Mouse (Mus musculus) neural tube, embryonic 11.5 days (tissue): Measurements from ENCODE around the gene Wdr44. TPM values are rescaled to one million over a fixed set of nuclear protein-coding genes. Genes with fewer than 3 reads are reported as not detected.

Source experiments
- ATAC-seq: fragments of 200-750 bp; cut with Nextera tagmentation; 2 replicates; pipeline ENCODE4 v1.8.0; 2017; ENCODE audit warnings: moderate number of reproducible peaks, mild to moderate bottlenecking, moderate TSS enrichment, moderate library complexity; ENCODE audit not compliant: insufficient read depth, low FRiP score, low TSS enrichment
- DNase-seq: peaks from one replicate; pipeline ENCODE4 v3.0.0-alpha.2; 2015; ENCODE audit warnings: low spot score
- H3K27ac ChIP-seq: fragments of 300-500 bp; sonication (generic); 2 replicates; pipeline ENCODE4 v1.5.1; 2014; ENCODE audit warnings: low read depth, mild to moderate bottlenecking, low read length
- H3K27me3 ChIP-seq: fragments of 300-500 bp; sonication (generic); 2 replicates; pipeline ENCODE4 v1.6.1; 2014; ENCODE audit warnings: mild to moderate bottlenecking, low read length, mixed read lengths; ENCODE audit not compliant: control insufficient read depth, insufficient read depth
- H3K36me3 ChIP-seq: fragments of 300-500 bp; sonication (generic); 2 replicates; pipeline ENCODE4 v1.6.1; 2014; ENCODE audit warnings: mild to moderate bottlenecking, low read length, moderate library complexity, mixed read lengths; ENCODE audit not compliant: control insufficient read depth, insufficient read depth
- H3K4me1 ChIP-seq: fragments of 300-500 bp; sonication (generic); 2 replicates; pipeline ENCODE4 v1.6.1; 2014; ENCODE audit warnings: low read length, mixed read lengths; ENCODE audit not compliant: control insufficient read depth, insufficient read depth
- H3K4me2 ChIP-seq: fragments of 300-500 bp; sonication (generic); 2 replicates; pipeline ENCODE4 v1.6.1; 2014; ENCODE audit warnings: low read depth, mild to moderate bottlenecking, moderate library complexity
- H3K4me3 ChIP-seq: fragments of 300-500 bp; sonication (generic); 2 replicates; pipeline ENCODE4 v1.5.1; 2014; ENCODE audit warnings: low read depth, low read length
- H3K9ac ChIP-seq: fragments of 300-500 bp; sonication (generic); 2 replicates; pipeline ENCODE4 v1.6.1; 2014; ENCODE audit warnings: mild to moderate bottlenecking, low read length
- H3K9me3 ChIP-seq: fragments of 300-500 bp; sonication (generic); 2 replicates; pipeline ENCODE4 v1.6.1; 2016; ENCODE audit warnings: low read length; ENCODE audit not compliant: control insufficient read depth
- WGBS: fragments of 180-500 bp; shearing (Covaris S2); extraction: QIAGEN DNeasy Blood & Tissue Kit; methylation state at CpG from one replicate; pipeline ENCODE4 v1.1.7; 2014; 5-methylcytosine and 5-hydroxymethylcytosine counted together
- polyA plus RNA-seq: library from polyadenylated mRNA; unstranded; fragments of >200 nt; fragmentation: Nextera tagmentation; extraction: Ambion mirVana; gene quantifications from 2 replicates; pipeline ENCODE4 v1.2.1, GENCODE M21; 2014

Wdr44 gene
- polyA plus RNA-seq, result 8.7 and 9.3 TPM in 2 replicates

GRCm38 (mm10) chrX:23692722-23693442 is at the start of gene Wdr44:
Gene Wdr44, plus strand, starts transcription at chrX:23693051.
- peak within 1 kb of the TSS; percentile 76; the same call in 1 of the 2 replicates for H3K27ac ChIP-seq
- no peaks in the 10 kb centered on the region for H3K9me3 ChIP-seq
- peak; percentile 98 for ATAC-seq
- H3K4me1 ChIP-seq, result no peaks in the 10 kb centered on the region
- H3K36me3 ChIP-seq, result no peaks in the 10 kb centered on the region
- DNase-seq, result peak; percentile 91
- H3K9ac ChIP-seq, result peak within 1 kb of the TSS; percentile 56
- peak within 1 kb of the TSS; percentile 52 for H3K4me3 ChIP-seq
- peak within 1 kb of the TSS; percentile 43 for H3K4me2 ChIP-seq
- WGBS, result 9% methylated on average over 51 of the region's 51 CpGs
- no peaks in the 10 kb centered on the region for H3K27me3 ChIP-seq

GRCm38 (mm10) chrX:23648371-23648770 is 44.5 kb upstream of the Wdr44 start:
- ATAC-seq, result no peak

GRCm38 (mm10) chrX:23662216-23662615 is 30.6 kb upstream of the Wdr44 start:
- Histone ChIP-seq H3K4me1 (no peaks in the 10 kb centered on the region), H3K9me3 (no peaks in the 10 kb centered on the region), H3K4me2 (no peak overlapping the region), H3K36me3 (no peaks in the 10 kb centered on the region), H3K9ac (no peak overlapping the region), H3K4me3 (no peak overlapping the region), H3K27ac (no peak overlapping the region), H3K27me3 (no peaks in the 10 kb centered on the region)
- DNase-seq, result no peak
- WGBS, result 93% methylated on average over 1 of the region's 1 CpGs
- ATAC-seq, result no peak

More at GRCm38 (mm10) chrX:23648371-23648770, 44.5 kb upstream of the Wdr44 start:
- H3K27me3 ChIP-seq, result no peaks in the 10 kb centered on the region
- no peak overlapping the region for H3K4me3 ChIP-seq
- WGBS, result 82% methylated on average over 1 of the region's 1 CpGs
- no peak overlapping the region for H3K4me2 ChIP-seq
- H3K9me3 ChIP-seq, result no peaks in the 10 kb centered on the region
- H3K27ac ChIP-seq, result no peak overlapping the region
- DNase-seq, result no peak
- H3K9ac ChIP-seq, result no peak overlapping the region
- no peaks in the 10 kb centered on the region for H3K36me3 ChIP-seq
- no peaks in the 10 kb centered on the region for H3K4me1 ChIP-seq

DNA sequence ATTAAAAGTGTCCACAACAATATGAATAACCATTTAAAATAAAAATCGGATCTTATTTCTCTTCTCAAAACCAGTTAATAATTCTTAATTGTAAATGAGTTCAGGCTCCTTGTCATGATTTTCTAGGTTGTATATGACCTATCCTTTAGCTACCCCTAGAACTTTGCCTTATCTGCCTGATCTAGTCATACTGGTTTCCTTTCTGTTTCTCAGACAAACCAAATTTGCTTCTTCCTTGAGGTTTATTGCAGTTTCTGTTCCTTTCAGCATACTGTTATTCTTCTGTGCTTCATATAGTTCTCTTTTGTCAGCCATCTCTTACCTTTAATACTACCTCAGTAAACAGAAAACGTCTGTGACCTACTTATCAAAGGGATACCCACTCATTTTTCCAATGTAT is 19.7 kb upstream of the Wdr44 start:
- whole genome bisulfite sequencing, result 72% methylated on average over 2 of the region's 2 CpGs
- H3K27ac ChIP-seq, result no peak overlapping the region
- H3K4me2 ChIP-seq, result no peak overlapping the region
- H3K4me3 ChIP-seq, result no peak overlapping the region
- ATAC-seq, result no peak
- no peaks in the 10 kb centered on the region for H3K9me3 ChIP-seq
- no peaks in the 10 kb centered on the region for H3K27me3 ChIP-seq
- no peak for DNase-seq
- H3K36me3 ChIP-seq, result no peaks in the 10 kb centered on the region
- no peak overlapping the region for H3K9ac ChIP-seq
- H3K4me1 ChIP-seq, result no peaks in the 10 kb centered on the region

DNA sequence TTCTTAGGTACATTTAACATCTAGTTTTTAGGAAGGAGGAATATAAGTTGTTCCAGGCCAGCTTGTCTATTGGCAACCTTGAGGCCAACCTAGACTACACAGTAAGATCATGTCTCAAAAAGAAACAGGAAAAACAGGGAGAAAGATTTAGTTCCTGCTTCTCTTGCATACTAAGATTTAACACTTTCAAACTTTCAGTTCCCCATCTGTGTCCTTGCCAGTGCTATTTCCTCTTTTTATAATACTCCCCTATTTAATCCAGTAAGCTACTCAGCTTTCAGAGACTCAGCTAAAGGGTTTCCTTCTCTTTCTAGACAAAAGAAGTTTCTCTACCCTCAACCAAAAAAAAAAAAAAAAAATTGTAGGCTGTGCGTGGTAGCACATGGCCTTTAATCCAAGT is 17.4 kb upstream of the Wdr44 start:
- no peaks in the 10 kb centered on the region for H3K4me1 ChIP-seq
- DNase-seq (no peak), ATAC-seq (no peak)
- H3K4me3 ChIP-seq, result no peak overlapping the region
- H3K4me2 ChIP-seq, result no peak overlapping the region
- 67% methylated on average over 1 of the region's 1 CpGs for WGBS
- no peaks in the 10 kb centered on the region for H3K27me3 ChIP-seq
- no peaks in the 10 kb centered on the region for H3K9me3 ChIP-seq
- no peak overlapping the region for H3K9ac ChIP-seq
- no peak overlapping the region for H3K27ac ChIP-seq
- H3K36me3 ChIP-seq, result no peaks in the 10 kb centered on the region

GRCm38 (mm10) chrX:23676583-23676982 is 16.3 kb upstream of the Wdr44 start:
- no peak overlapping the region for H3K27ac ChIP-seq
- H3K9me3 ChIP-seq, result no peaks in the 10 kb centered on the region
- no peaks in the 10 kb centered on the region for H3K36me3 ChIP-seq
- no peaks in the 10 kb centered on the region for H3K27me3 ChIP-seq
- ATAC-seq (no peak), DNase-seq (no peak)
- no peak overlapping the region for H3K4me3 ChIP-seq
- no peak overlapping the region for H3K9ac ChIP-seq
- 72% methylated on average over 2 of the region's 2 CpGs for WGBS
- no peaks in the 10 kb centered on the region for H3K4me1 ChIP-seq
- no peak overlapping the region for H3K4me2 ChIP-seq

GRCm38 (mm10) chrX:23677511-23677910 is 15.3 kb upstream of the Wdr44 start:
- H3K9ac ChIP-seq, result no peak overlapping the region
- H3K27me3 ChIP-seq, result no peaks in the 10 kb centered on the region
- H3K27ac ChIP-seq, result no peak overlapping the region
- no peaks in the 10 kb centered on the region for H3K4me1 ChIP-seq
- WGBS, result 87% methylated on average over 2 of the region's 2 CpGs
- ATAC-seq, result no peak
- H3K4me2 ChIP-seq, result no peak overlapping the region
- no peaks in the 10 kb centered on the region for H3K36me3 ChIP-seq
- H3K9me3 ChIP-seq, result no peaks in the 10 kb centered on the region
- no peak for DNase-seq
- H3K4me3 ChIP-seq, result no peak overlapping the region

GRCm38 (mm10) chrX:23692336-23692721 is 522 bp upstream of the Wdr44 start:
- H3K27ac ChIP-seq, result no peak overlapping the region
- H3K36me3 ChIP-seq, result no peaks in the 10 kb centered on the region
- no peaks in the 10 kb centered on the region for H3K9me3 ChIP-seq
- H3K4me2 ChIP-seq, result peak overlapping the region; percentile 43
- no peak overlapping the region for H3K9ac ChIP-seq
- DNase-seq (no peak), ATAC-seq (peak; percentile 16; the same call in 1 of the 2 replicates)
- H3K27me3 ChIP-seq, result no peaks in the 10 kb centered on the region
- no peaks in the 10 kb centered on the region for H3K4me1 ChIP-seq
- 16% methylated on average over 5 of the region's 5 CpGs for WGBS
- H3K4me3 ChIP-seq, result peak overlapping the region; percentile 22
